Mouse (Mus musculus) stomach, postnatal 0 days (tissue): ENCODE data around the gene Hexim1.

Experiments used
- CTCF ChIP-seq: IDR thresholded peaks from 2 replicates; pipeline ENCODE4 v1.5.1; 2016; ENCODE audit warnings: antibody characterized with exemption, low read depth, mild to moderate bottlenecking, moderate library complexity
- EP300 ChIP-seq: optimal IDR thresholded peaks from 2 replicates; pipeline ENCODE3; 2016; ENCODE audit warnings: antibody characterized with exemption

DNA sequence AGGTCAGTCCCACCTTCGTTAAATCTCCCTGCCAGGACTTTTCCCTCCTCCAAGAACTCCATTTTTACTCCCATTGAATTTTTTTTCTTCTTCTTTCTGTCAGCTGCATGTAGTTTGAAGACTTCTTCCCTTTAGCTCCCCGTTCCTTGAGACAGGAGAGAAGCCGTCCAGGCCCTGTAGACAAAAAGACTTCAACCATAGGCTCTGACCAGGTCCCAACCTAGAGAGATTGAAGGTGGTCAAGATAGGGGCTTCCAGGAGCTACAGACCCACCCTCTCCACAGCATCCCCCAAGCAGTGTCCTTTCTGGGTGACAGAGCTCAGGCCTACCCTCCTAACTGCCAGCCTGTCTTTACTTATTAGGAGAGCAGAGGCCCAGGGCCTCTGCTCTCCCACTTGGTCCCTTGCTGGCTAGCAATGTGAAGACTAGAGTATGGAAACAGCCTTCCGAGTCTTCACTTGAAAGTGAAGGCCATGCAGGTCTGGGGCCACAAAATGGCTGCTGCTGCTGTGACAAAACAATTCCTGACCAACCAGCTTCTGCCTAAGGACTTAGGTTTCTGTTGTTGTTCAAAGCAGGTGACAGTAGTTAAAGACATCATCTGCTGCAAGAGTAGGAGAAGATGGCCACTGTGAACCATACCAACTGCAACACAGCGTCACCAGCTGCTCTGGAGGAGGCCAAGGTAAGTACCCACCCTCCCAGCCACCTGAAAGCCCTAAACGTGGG, 17.6 kb downstream of the Hexim1 start:
- TF ChIP-seq CTCF: no peak
- no peak for TF ChIP-seq EP300
